Mouse (Mus musculus) embryonic stem cell, embryonic (primary cell): Measurements from ENCODE around the gene Aars.
"Not testable (repeated sequence)": the region's sequence is repeated elsewhere in the genome, so short reads cannot be mapped to it uniquely, and the experiment has no call there.

Experiments used
- CTCF ChIA-PET, 4 experiments: fragments of 300-600 bp in 2 of 4; fragments of 350-600 bp in 2 of 4; sonication (Branson Sonifier 250); formaldehyde crosslinking; loops; one replicate each; lab custom pipeline; 2022; ENCODE audit warnings: inconsistent platforms in 2 of 4; lab: Charles Lee
- POLR2A ChIA-PET, 4 experiments: fragments of 300-600 bp in 2 of 4; fragments of 350-600 bp in 2 of 4; sonication (Branson Sonifier 250); formaldehyde crosslinking; loops; one replicate each; lab custom pipeline; 2022; ENCODE audit warnings: antibody characterized with exemption in 4 of 4, inconsistent platforms in 1 of 4; lab: Charles Lee

The Aars gene

GRCm38 (mm10) chr8:111066308-111066707 is 33.4 kb downstream of the Aars start:
- POLR2A ChIA-PET = interaction anchor here (0.7 to 3.3 kb wide), 11 partner anchors 10 to 96 kb away, joined by 3 to 24 read pairs (median 4); partner anchors contain the start of genes Exosc6 (in 3 of the 4) and Ddx19b (in 2 of the 4)
- CTCF ChIA-PET = interaction anchor here in 1 of 4 experiments (2.4 kb wide), 1 partner anchor 10 kb away, joined by 6 read pairs; the partner anchor contains the start of gene Exosc6

GRCm38 (mm10) chr8:111067439-111067838 is 34.5 kb downstream of the Aars start:
- CTCF ChIA-PET = interaction anchor here in 3 of 4 experiments (0.6 to 2.4 kb wide), 4 partner anchors 11 to 18 kb away, joined by 3 to 8 read pairs (median 4); partner anchors contain the start of gene Exosc6 (in 2 of the 3)
- POLR2A ChIA-PET = interaction anchor here (0.6 to 3.3 kb wide), 19 partner anchors 11 to 98 kb away, joined by 3 to 24 read pairs (median 4); partner anchors contain the start of genes Exosc6 (in 3 of the 4), Ddx19b (in 2 of the 4), Aars (in 1 of the 4) and Clec18a (in 1 of the 4)

GRCm38 (mm10) chr8:111068660-111069059 is 35.7 kb downstream of the Aars start:
- CTCF ChIA-PET = interaction anchor here in 1 of 4 experiments (2.4 kb wide), 1 partner anchor 12 kb away, joined by 6 read pairs; the partner anchor contains the start of gene Exosc6
- POLR2A ChIA-PET = interaction anchor here in 1 of 4 experiments (1.2 to 3.3 kb wide), 3 partner anchors 11 to 13 kb away, joined by 3 to 24 read pairs (median 7); partner anchors contain the start of gene Exosc6

- POLR2A ChIA-PET = interaction anchor here in 2 of 4 experiments (0.9 to 6.0 kb wide), 5 partner anchors 12 to 164 kb away, joined by 3 to 27 read pairs (median 9); partner anchors contain the start of genes Aars (in 1 of the 2), Exosc6 (in 1 of the 2) and Pdpr (in 1 of the 2)
These were observed 43.0 kb downstream of the Aars start for GRCm38 (mm10) chr8:111075926-111076325.

DNA sequence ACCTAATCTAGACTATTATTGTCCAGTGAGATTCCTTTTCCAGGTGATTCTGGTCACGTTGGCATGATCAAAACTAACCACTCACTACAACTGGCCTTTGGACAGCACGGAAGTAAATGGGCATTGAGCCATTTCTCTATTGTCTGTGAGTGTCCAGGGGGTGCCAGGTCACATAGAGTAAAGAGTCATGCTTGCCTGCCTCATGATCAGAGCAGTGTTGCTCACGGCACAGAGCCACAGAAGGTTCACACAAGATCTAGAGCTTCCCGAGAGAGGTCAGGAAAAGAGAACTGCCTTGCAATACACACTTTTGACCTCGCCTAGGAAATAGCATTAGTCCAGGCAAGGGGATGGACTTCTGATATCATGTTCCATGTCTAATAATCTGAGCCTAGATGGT is 46.5 kb downstream of the Aars start:
- POLR2A ChIA-PET = interaction anchor here in 3 of 4 experiments (0.7 to 1.6 kb wide), 8 partner anchors 9 to 46 kb away, joined by 3 to 7 read pairs (median 4); partner anchors contain the start of gene Exosc6 (in 1 of the 3)
- CTCF ChIA-PET = interaction anchor here in 1 of 4 experiments (0.5 to 1.6 kb wide), 7 partner anchors 11 to 361 kb away, joined by 3 to 5 read pairs (median 4); partner anchors contain the start of gene Exosc6

More at GRCm38 (mm10) chr8:111075926-111076325, 43.0 kb downstream of the Aars start:
- CTCF ChIA-PET = interaction anchor here in 1 of 4 experiments (0.6 kb wide), 1 partner anchor 80 kb away, joined by 4 read pairs; no protein-coding TSS in a partner anchor

GRCm38 (mm10) chr8:111079861-111080271 is 46.9 kb downstream of the Aars start:
- POLR2A ChIA-PET = interaction anchor here (0.7 to 1.6 kb wide), 11 partner anchors 8 to 52 kb away, joined by 3 to 7 read pairs (median 4); partner anchors contain the start of gene Exosc6 (in 1 of the 4)
- CTCF ChIA-PET = interaction anchor here (0.5 to 1.6 kb wide), 11 partner anchors 8 to 330 kb away, joined by 3 to 5 read pairs (median 4); partner anchors contain the start of genes Exosc6 (in 1 of the 4) and Il34 (in 1 of the 4)

GRCm38 (mm10) chr8:111081580-111082258 is 48.8 kb downstream of the Aars start:
- ChIA-PET POLR2A (interaction anchor here in 3 of 4 experiments (0.5 to 2.0 kb wide), 11 partner anchors 8 to 559 kb away, joined by 3 to 11 read pairs (median 4); partner anchors contain the start of gene Exosc6 (in 1 of the 3)), CTCF (interaction anchor here in 2 of 4 experiments (0.5 to 1.0 kb wide), 3 partner anchors 12 to 319 kb away, joined by 3 to 7 read pairs (median 4); partner anchors contain the start of gene Rfwd3 (in 1 of the 2))

GRCm38 (mm10) chr8:111083936-111084335 is 51.0 kb downstream of the Aars start:
- POLR2A ChIA-PET = interaction anchor here in 1 of 4 experiments (0.6 to 0.8 kb wide), 3 partner anchors 50 to 313 kb away, joined by 3 to 5 read pairs (median 4); no protein-coding TSS in a partner anchor
- CTCF ChIA-PET = not testable (repeated sequence)

DNA sequence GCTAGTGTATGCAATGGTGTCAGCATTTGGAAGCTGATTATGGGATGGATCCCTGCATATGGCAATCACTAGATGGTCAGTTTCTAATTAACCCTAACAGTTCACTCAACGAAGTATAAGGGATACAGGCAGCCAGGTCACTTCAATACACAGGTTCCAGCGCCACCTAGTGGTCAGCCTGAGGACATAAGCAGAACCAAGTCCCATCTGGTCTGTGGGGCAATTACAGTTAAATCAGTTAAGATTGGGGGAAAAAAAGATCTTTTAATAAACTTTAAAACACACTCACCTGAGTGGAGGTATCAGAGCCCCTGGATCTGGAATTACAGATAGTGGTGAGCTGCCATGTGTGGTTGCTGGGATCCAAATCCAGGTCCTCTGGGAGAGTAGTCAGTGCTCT is 57.2 kb downstream of the Aars start:
- POLR2A ChIA-PET = interaction anchor here in 1 of 4 experiments (0.7 to 1.5 kb wide), 3 partner anchors 32 to 56 kb away, joined by 3 to 5 read pairs (median 5); partner anchors contain the start of gene Exosc6
- CTCF ChIA-PET = interaction anchor here in 3 of 4 experiments (0.7 to 1.8 kb wide), 10 partner anchors 10 to 363 kb away, joined by 3 to 5 read pairs (median 4); partner anchors contain the start of gene Exosc6 (in 3 of the 3)

GRCm38 (mm10) chr8:111091706-111092105 is 58.8 kb downstream of the Aars start:
- ChIA-PET CTCF (interaction anchor here in 3 of 4 experiments (0.7 to 1.8 kb wide), 7 partner anchors 12 to 382 kb away, joined by 3 to 5 read pairs (median 4); no protein-coding TSS in a partner anchor), POLR2A (interaction anchor here in 3 of 4 experiments (0.6 to 2.9 kb wide), 8 partner anchors 10 to 58 kb away, joined by 3 to 9 read pairs (median 3); partner anchors contain the start of genes Aars (in 1 of the 3) and Exosc6 (in 1 of the 3))

- ChIA-PET CTCF (interaction anchor here in 2 of 4 experiments (1.5 to 1.8 kb wide), 2 partner anchors 181 to 343 kb away, joined by 3 to 4 read pairs; no protein-coding TSS in a partner anchor), POLR2A (interaction anchor here in 3 of 4 experiments (0.9 to 2.9 kb wide), 6 partner anchors 25 to 59 kb away, joined by 3 to 12 read pairs (median 6); partner anchors contain the start of genes Exosc6 (in 2 of the 3) and Aars (in 1 of the 3))
These were observed 59.4 kb downstream of the Aars start, which contains the start of gene Clec18a for GRCm38 (mm10) chr8:111092326-111092725. Gene Clec18a, minus strand, starts transcription at chr8:111092426.

DNA sequence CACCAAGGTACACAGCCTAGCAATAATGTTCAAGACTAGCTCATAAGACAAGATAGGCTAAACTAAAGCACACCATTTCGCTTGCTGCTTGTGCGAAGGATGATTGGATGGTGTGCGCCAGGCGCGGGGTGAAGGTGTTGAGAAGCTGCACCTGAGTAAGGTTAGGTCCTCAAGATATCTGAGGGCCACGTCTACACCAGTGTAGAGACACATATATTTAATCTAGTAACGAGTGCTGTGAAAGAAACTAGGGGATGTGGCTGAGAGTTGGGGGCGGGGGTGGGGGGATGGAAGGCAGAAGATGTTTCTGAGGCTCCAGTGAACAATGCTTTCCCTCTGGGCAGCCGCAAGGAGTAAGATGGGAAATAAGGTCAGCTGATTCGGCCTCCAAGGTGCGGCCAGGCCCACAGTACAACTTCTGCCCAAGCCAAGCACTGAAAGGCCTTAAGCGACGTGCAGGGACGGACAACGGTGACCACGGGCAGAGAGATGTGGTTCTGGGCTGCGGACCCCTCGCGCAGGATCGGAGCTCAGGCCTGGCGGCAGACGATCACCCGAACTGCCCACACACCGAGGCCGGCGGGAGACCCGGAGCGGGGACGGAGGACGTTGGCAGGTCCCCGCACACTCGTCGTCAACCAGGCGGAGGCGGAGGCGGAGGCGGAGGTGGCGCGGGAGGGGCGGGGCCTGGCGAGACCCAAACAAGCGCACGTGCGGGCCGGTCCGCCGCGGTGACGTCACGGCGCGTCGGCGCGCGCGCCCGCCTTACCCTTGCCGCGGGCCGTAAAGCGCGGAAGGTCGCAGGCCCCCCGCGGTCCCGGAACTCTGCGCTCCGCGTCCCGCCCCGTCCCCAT is 61.1 kb downstream of the Aars start, which contains the start of gene Pdpr:
Gene Pdpr (plus strand): TSS at position 766 of the 854 bp plus-strand sequence.
- ChIA-PET POLR2A (interaction anchor here in 3 of 4 experiments (0.5 to 2.9 kb wide), 23 partner anchors 13 to 573 kb away, joined by 3 to 12 read pairs (median 4); partner anchors contain the start of genes Exosc6 (in 3 of the 3), Aars (in 1 of the 3), Ddx19a (in 1 of the 3) and Mtss1l (in 1 of the 3)), CTCF (interaction anchor here in 2 of 4 experiments (0.6 to 0.9 kb wide), 4 partner anchors 25 to 338 kb away, joined by 3 to 7 read pairs (median 4); partner anchors contain the start of gene Rfwd3 (in 1 of the 2))

DNA sequence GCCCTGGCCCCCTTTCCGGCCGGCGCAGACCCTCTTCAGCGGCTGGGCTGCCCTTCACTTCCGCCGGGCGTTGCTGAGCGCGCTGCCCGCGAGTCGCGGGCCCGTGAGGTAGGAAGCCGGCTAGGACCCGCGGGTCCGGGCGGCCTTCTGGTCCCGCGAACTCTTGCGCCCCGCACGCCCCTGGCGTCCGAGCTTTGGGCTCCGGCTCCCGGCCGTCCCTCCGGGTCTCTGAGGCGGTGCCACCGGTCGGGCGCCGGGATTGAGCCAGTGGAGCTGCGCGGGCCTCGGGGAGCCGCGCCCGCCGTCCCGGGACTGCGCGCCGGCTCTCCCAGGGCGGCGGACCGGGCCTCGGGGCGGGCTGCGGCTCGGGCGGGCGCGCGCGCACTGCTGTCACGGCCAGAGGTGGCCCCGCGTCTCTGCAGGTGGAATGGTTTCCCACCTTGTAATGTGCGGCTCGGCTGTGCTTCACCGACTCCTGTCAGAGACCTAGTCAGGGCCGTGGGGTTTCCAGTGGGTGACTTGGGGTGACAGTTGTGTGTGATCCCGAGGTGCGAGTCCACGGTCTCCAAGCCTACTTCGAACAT is 61.9 kb downstream of the Aars start:
- CTCF ChIA-PET = not testable (repeated sequence)
- POLR2A ChIA-PET = interaction anchor here in 3 of 4 experiments (0.6 to 2.7 kb wide), 9 partner anchors 16 to 574 kb away, joined by 3 to 12 read pairs (median 6); partner anchors contain the start of genes Ddx19a (in 1 of the 3) and Exosc6 (in 1 of the 3)
